Mouse (Mus musculus) cerebellum, adult 9-10 months (tissue): ENCODE data around the gene Prkce.

Source experiments
- DNase-seq: peaks from one replicate; pipeline ENCODE4 v3.0.0; 2022

Gene Prkce

GRCm38 (mm10) chr17:86662301-86662700 lies 494.7 kb downstream of the Prkce start:
- DNase-seq, result no peak

GRCm38 (mm10) chr17:86663471-86663870 lies 495.9 kb downstream of the Prkce start:
- DNase-seq, result no peak

GRCm38 (mm10) chr17:86667836-86668600 lies 500.4 kb downstream of the Prkce start:
- no peak for DNase-seq

DNA sequence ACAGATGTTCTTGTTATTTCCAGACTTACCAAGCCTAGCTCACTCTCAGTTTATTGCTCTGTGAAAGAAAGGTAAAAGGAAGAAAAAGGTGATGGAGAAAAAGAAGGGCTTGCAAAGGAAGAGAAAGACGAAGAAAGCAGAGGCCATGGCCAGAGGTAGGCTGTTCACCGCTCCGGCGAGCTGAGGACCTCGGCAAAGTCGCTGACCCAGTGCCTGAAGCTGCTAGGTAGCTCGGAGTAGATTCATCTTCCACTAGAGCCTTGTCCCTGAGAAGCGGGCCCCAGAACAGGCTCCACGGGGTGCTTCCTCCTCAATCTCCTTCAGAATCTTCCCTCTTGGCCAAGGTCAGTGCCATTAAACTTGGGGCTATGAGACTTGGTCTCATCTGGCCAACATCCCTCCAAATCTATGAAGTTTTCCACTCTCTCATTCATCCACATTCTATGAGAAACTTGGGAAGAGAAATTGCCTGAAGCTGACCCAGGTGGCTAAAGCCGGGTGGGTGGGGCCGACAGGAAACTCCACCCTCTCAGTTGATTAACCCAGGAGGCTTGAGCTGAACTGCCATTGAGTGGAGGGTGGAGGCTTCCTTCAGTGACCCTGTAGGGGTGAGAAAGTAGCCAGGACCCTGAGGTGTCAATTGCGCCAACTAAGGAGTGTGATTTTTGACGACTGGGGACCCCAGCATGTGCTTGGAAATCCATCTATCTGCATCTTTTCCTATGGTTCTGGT lies 502.2 kb downstream of the Prkce start:
- DNase-seq, result no peak

GRCm38 (mm10) chr17:86670731-86671130 lies 503.1 kb downstream of the Prkce start:
- DNase-seq, result no peak

DNA sequence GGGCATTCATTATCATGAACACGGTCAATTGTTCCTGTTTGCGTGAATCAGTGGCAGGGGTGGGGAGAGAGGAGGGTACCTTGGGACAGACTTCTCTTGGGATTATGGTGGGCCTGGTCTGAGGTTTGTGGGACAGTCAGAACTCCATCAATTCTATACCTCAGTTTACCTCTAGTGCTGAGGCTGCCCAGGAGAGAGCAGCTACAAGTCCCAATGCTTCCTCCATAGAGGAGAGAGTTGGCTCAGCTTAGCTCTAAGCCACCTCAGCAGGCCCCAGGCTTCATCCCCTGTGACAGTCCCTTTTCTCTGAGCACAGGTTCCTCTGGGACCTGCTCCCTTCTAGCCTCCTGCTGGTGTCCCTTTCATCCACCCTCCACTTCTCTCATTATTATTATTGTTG lies 507.4 kb downstream of the Prkce start:
- no peak for DNase-seq

DNA sequence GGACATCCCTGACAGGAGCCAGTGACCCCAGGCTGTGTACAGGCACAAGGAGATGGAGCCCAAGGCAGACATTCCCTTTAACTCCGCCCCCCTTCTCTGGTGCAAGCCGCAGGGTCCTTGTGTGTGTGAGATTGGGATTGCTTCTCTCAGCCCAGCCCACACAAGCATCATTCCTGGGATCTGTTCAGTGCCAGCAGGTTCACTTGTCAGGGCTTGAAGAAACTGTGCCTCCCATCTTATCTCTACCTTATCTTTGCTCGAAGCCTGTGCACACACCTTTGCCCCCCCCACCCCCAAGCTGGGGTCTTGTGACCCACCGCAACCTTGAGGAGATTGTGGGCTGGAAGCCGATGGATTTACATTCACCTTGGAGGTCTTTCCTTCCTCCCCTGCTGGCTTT lies 508.8 kb downstream of the Prkce start:
- no peak for DNase-seq

GRCm38 (mm10) chr17:86676909-86677308 lies 509.3 kb downstream of the Prkce start:
- no peak for DNase-seq

GRCm38 (mm10) chr17:86685263-86685662 lies 517.7 kb downstream of the Prkce start:
- no peak for DNase-seq

DNA sequence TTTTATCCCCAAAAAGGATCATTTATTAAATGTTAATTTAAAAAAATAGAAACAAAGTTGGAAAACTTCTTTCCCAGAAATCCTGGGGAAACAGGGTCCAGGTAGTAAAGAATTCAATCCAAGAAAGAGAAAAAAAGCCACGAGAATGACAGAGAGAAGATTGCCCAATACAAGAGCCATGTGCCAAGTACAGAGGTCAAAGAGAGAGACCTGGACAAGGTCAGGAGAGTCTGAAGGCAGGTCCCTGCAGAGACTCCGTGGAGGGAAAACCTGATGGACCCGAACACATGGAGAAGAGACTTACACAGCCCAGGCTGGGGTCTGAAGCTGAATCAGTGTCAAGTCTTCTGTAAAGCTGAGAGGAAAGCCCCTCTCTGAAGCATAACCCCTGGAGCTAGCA lies 519.4 kb downstream of the Prkce start:
- no peak for DNase-seq

GRCm38 (mm10) chr17:86690871-86691390 lies 523.3 kb downstream of the Prkce start:
- DNase-seq, result no peak

GRCm38 (mm10) chr17:86697751-86698150 lies 530.2 kb downstream of the Prkce start:
- DNase-seq, result no peak

GRCm38 (mm10) chr17:86703336-86703735 lies 535.8 kb downstream of the Prkce start:
- DNase-seq, result no peak

DNA sequence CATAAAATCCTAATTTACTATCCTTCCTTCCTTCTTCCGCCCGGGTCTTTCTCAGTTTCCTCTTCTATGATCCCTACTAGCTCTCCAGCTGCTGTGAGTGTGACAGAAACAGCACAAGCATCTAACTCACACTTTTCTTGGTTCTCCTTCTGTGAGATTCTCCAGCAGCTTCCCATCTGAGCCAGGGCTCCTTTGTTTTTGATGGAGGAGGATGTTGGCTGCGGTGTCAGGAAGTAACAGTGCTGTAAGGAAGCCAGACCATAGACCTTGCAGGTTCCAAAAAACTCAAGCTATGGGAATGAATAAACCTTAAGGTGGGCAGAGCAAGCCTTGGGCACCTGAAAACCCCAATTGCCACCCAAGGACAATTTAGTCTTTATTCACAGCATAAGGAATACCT lies 537.7 kb downstream of the Prkce start:
- no peak for DNase-seq

- DNase-seq, result no peak
Measured at GRCm38 (mm10) chr17:86706467-86706866, 538.9 kb downstream of the Prkce start.
